Mouse (Mus musculus) kidney, postnatal 0 days (tissue): ENCODE measurements at regions not wholly inside any gene's neighbourhood (a gene's known extent, or its start where the extent isn't known, plus 50 kb on each side); places are given as distances from the start of the nearest gene placed in this dataset.

Experiments
- ATAC-seq: fragments of 200-750 bp; cut with Nextera tagmentation; replicated peaks from 2 replicates; pipeline ENCODE4 v1.8.0; 2017; ENCODE audit warnings: low read depth, moderate number of reproducible peaks, moderate TSS enrichment, moderate library complexity; ENCODE audit not compliant: low FRiP score
- DNase-seq: peaks from one replicate; pipeline ENCODE4 v3.0.0-alpha.2; 2016; ENCODE audit warnings: low spot score
- H3K27ac ChIP-seq: fragments of 300-500 bp; sonication (generic); 2 replicates; pipeline ENCODE4 v1.5.1; 2014; ENCODE audit warnings: mild to moderate bottlenecking
- H3K27me3 ChIP-seq: fragments of 300-500 bp; sonication (generic); 2 replicates; pipeline ENCODE4 v1.6.1; 2014; ENCODE audit warnings: low read length, mixed read lengths; ENCODE audit not compliant: insufficient read depth
- H3K36me3 ChIP-seq: fragments of 300-500 bp; sonication (generic); 2 replicates; pipeline ENCODE4 v1.6.1; 2014; ENCODE audit warnings: low read length, mixed read lengths; ENCODE audit not compliant: insufficient read depth
- H3K4me1 ChIP-seq: fragments of 300-500 bp; sonication (generic); replicated peaks from 2 replicates; pipeline ENCODE4 v1.6.1; 2014; ENCODE audit warnings: antibody characterized with exemption, low read length, mixed read lengths; ENCODE audit not compliant: insufficient read depth
- H3K4me2 ChIP-seq: fragments of 300-500 bp; sonication (generic); 2 replicates; pipeline ENCODE4 v1.6.1; 2014; ENCODE audit warnings: mild to moderate bottlenecking, low read length, moderate library complexity, mixed read lengths
- H3K4me3 ChIP-seq: fragments of 300-500 bp; sonication (generic); replicated peaks from 2 replicates; pipeline ENCODE4 v1.5.1; 2014; ENCODE audit warnings: low read depth, low read length
- H3K9ac ChIP-seq: fragments of 300-500 bp; sonication (generic); 2 replicates; pipeline ENCODE4 v1.6.1; 2014; ENCODE audit warnings: low read depth, low read length
- H3K9me3 ChIP-seq: fragments of 300-500 bp; sonication (generic); replicated peaks from 2 replicates; pipeline ENCODE4 v1.6.1; 2016; ENCODE audit warnings: low read length, inconsistent platforms, mixed read lengths
- CTCF ChIP-seq: IDR thresholded peaks from 2 replicates; pipeline ENCODE4 v1.5.1; 2016; ENCODE audit warnings: antibody characterized with exemption, low read depth, mild to moderate bottlenecking, moderate library complexity
- WGBS: fragments of 180-500 bp; shearing (Covaris S2); extraction: QIAGEN DNeasy Blood & Tissue Kit; methylation state at CpG from one replicate; pipeline ENCODE4 v1.1.7; 2014; 5-methylcytosine and 5-hydroxymethylcytosine counted together

GRCm38 (mm10) chr4:55475409-55475808, 56.9 kb downstream of the Klf4 start:
- Histone ChIP-seq H3K27me3 (no peaks in the 10 kb centered on the region), H3K4me3 (no peak overlapping the region), H3K36me3 (no peaks in the 10 kb centered on the region), H3K9me3 (no peaks in the 10 kb centered on the region), H3K9ac (no peak overlapping the region), H3K27ac (no peak overlapping the region), H3K4me2 (no peak overlapping the region), H3K4me1 (no peaks in the 10 kb centered on the region; the same call in 1 of the 2 replicates)
- DNase-seq (no peak), ATAC-seq (no peak)
- 70% methylated on average over 3 of the region's 3 CpGs for WGBS
- TF ChIP-seq CTCF: no peak

- TF ChIP-seq CTCF: no peak
- Histone ChIP-seq H3K9me3 (no peaks in the 10 kb centered on the region), H3K4me1 (no peaks in the 10 kb centered on the region), H3K4me3 (no peak overlapping the region), H3K27ac (no peak overlapping the region), H3K9ac (no peak overlapping the region), H3K27me3 (no peaks in the 10 kb centered on the region), H3K4me2 (no peak overlapping the region), H3K36me3 (no peaks in the 10 kb centered on the region)
- no peak for ATAC-seq
- DNase-seq: no peak
- WGBS: 81% methylated on average over 16 of the region's 16 CpGs
Measured at GRCm38 (mm10) chr4:55474044-55474788, 58.0 kb downstream of the Klf4 start.

- Histone ChIP-seq H3K9me3 (no peaks in the 10 kb centered on the region), H3K4me3 (no peak overlapping the region), H3K27me3 (no peaks in the 10 kb centered on the region), H3K9ac (no peak overlapping the region), H3K4me1 (no peaks in the 10 kb centered on the region), H3K36me3 (no peaks in the 10 kb centered on the region), H3K27ac (no peak overlapping the region), H3K4me2 (no peak overlapping the region)
- WGBS: 52% methylated on average over 2 of the region's 2 CpGs
- no peak for TF ChIP-seq CTCF
- DNase-seq (peak; percentile 58), ATAC-seq (no peak)
Measured at GRCm38 (mm10) chr4:55472649-55473048, 59.6 kb downstream of the Klf4 start.

- no peak for TF ChIP-seq CTCF
- Histone ChIP-seq H3K27me3 (no peaks in the 10 kb centered on the region), H3K9me3 (no peaks in the 10 kb centered on the region), H3K4me3 (no peak overlapping the region), H3K4me1 (no peaks in the 10 kb centered on the region), H3K36me3 (no peaks in the 10 kb centered on the region), H3K4me2 (no peak overlapping the region), H3K9ac (no peak overlapping the region), H3K27ac (peak overlapping the region; percentile 39; the same call in 1 of the 2 replicates)
- DNase-seq (peak; percentile 62), ATAC-seq (no peak)
- WGBS: 49% methylated on average over 13 of the region's 13 CpGs
Measured at GRCm38 (mm10) chr4:55470779-55471663, 61.2 kb downstream of the Klf4 start.

- no peak for DNase-seq
- no peak for TF ChIP-seq CTCF
- Histone ChIP-seq H3K27ac (no peak overlapping the region), H3K4me1 (no peaks in the 10 kb centered on the region), H3K4me3 (no peak overlapping the region), H3K9me3 (no peaks in the 10 kb centered on the region), H3K27me3 (no peaks in the 10 kb centered on the region), H3K9ac (no peak overlapping the region), H3K4me2 (no peak overlapping the region), H3K36me3 (no peaks in the 10 kb centered on the region)
- 29% methylated on average over 8 of the region's 8 CpGs for WGBS
- ATAC-seq: no peak
Measured at GRCm38 (mm10) chr4:55464192-55464591, 68.1 kb downstream of the Klf4 start.

GRCm38 (mm10) chr4:55461927-55462326, 70.3 kb downstream of the Klf4 start:
- no peaks in the 10 kb centered on the region for H3K27me3 ChIP-seq
- DNase-seq: no peak

More at GRCm38 (mm10) chr4:55461927-55462326, 70.3 kb downstream of the Klf4 start:
- Histone ChIP-seq H3K4me1 (no peaks in the 10 kb centered on the region), H3K9ac (no peak overlapping the region), H3K4me3 (no peak overlapping the region), H3K27ac (no peak overlapping the region), H3K36me3 (no peaks in the 10 kb centered on the region), H3K9me3 (no peaks in the 10 kb centered on the region), H3K4me2 (no peak overlapping the region)
- 71% methylated on average over 5 of the region's 5 CpGs for WGBS
- ATAC-seq: no peak
- TF ChIP-seq CTCF: no peak
